Mouse (Mus musculus) intestine, embryonic 16.5 days (tissue): ENCODE results near the gene Ccdc12. TPM values are rescaled to one million over a fixed set of nuclear protein-coding genes. Genes with fewer than 3 reads are reported as not detected.

Source experiments
- ATAC-seq: fragments of 200-750 bp; cut with Nextera tagmentation; 2 replicates; pipeline ENCODE4 v1.8.0; 2017; ENCODE audit warnings: moderate TSS enrichment, moderate library complexity
- H3K27ac ChIP-seq: fragments of 300-500 bp; sonication (generic); 2 replicates; pipeline ENCODE4 v1.5.1; 2014; ENCODE audit warnings: mild to moderate bottlenecking, low read length
- H3K27me3 ChIP-seq: fragments of 300-500 bp; sonication (generic); replicated peaks from 2 replicates; pipeline ENCODE4 v1.6.1; 2014; ENCODE audit warnings: low read length, control low read depth, mixed read lengths; ENCODE audit not compliant: control insufficient read depth, insufficient read depth
- H3K36me3 ChIP-seq: fragments of 300-500 bp; sonication (generic); 2 replicates; pipeline ENCODE4 v1.6.1; 2014; ENCODE audit warnings: low read length, control low read depth; ENCODE audit not compliant: control insufficient read depth, insufficient read depth
- H3K4me1 ChIP-seq: fragments of 300-500 bp; sonication (generic); 2 replicates; pipeline ENCODE4 v1.6.1; 2014; ENCODE audit warnings: low read length, control low read depth, mixed read lengths; ENCODE audit not compliant: control insufficient read depth, insufficient read depth
- H3K4me2 ChIP-seq: fragments of 300-500 bp; sonication (generic); 2 replicates; pipeline ENCODE4 v1.6.1; 2014; ENCODE audit warnings: low read depth, low read length, control low read depth
- H3K4me3 ChIP-seq: fragments of 300-500 bp; sonication (generic); 2 replicates; pipeline ENCODE4 v1.5.1; 2014; ENCODE audit warnings: mild to moderate bottlenecking, low read length
- H3K9ac ChIP-seq: fragments of 300-500 bp; sonication (generic); 2 replicates; pipeline ENCODE4 v1.6.1; 2014; ENCODE audit warnings: low read depth, low read length
- H3K9me3 ChIP-seq: fragments of 300-500 bp; sonication (generic); 2 replicates; pipeline ENCODE4 v1.6.1; 2016; ENCODE audit warnings: low read length, control low read depth; ENCODE audit not compliant: control insufficient read depth
- WGBS: fragments of 180-500 bp; shearing (Covaris S2); extraction: QIAGEN DNeasy Blood & Tissue Kit; methylation state at CpG from one replicate; pipeline ENCODE4 v1.1.7; 2014; 5-methylcytosine and 5-hydroxymethylcytosine counted together
- microRNA-seq: library from miRNA; unstranded; fragments of <30 nt; microRNA quantifications from one replicate; pipeline ENCODE4, GENCODE M21; 2016
- polyA plus RNA-seq: library from polyadenylated mRNA; unstranded; fragments of >200 nt; fragmentation: Nextera tagmentation; extraction: Ambion mirVana; gene quantifications from 2 replicates; pipeline ENCODE4 v1.2.1, GENCODE M21; 2015

Ccdc12 gene
- polyA plus RNA-seq, 1 experiment from 2014 or later = 188 TPM

DNA sequence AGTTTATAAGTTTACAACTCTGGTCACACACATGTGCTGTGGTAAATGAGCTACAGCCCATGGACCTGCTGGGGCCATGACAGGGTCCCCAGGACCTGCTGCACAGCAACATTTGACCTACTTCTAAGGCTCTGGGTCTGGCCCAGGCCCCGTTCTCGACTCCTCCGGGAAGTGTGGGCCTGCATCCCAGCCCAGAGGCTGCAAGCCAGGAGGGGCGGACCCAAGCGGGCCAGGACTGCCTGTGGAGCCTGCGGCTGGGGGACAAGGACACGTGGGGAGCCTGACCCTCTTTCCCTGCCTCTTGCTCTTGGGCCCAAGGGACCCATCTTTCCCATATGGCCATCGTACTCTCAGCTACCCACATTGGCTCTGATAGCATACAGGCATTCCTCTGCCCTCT is 102.3 kb downstream of the Ccdc12 start:
- Histone ChIP-seq H3K9ac (no peak overlapping the region; the same call in 1 of the 2 replicates), H3K36me3 (no peaks in the 10 kb centered on the region), H3K27ac (no peak overlapping the region), H3K4me2 (no peak overlapping the region), H3K4me3 (no peak overlapping the region), H3K27me3 (no peaks in the 10 kb centered on the region), H3K9me3 (no peaks in the 10 kb centered on the region), H3K4me1 (peaks cover 6% of the 10 kb centered on the region; the same call in 1 of the 2 replicates)
- 64% methylated on average over 8 of the region's 8 CpGs for WGBS
- ATAC-seq = no peak

DNA sequence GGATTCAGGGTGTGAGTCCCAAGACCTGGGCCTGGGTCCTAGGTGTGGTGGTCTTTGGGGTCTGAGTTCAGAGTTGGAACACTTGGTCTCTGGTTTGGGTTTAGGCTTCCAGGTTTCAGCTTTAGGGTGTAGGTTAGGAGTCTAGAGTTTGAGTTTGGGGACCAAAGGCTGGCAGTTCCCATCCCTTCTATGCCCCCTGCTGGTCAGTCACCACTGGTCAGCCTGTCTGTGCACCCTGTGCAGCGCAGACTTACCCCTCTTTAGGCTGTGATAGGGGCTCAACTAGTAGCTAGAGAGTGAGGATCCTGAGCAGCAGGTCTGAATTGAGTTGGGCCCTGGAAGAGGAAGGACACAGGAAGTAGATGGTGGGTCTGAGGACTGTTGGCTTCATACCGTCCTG is 103.0 kb downstream of the Ccdc12 start:
- ATAC-seq = peak; percentile 41; the same call in 1 of the 2 replicates
- Histone ChIP-seq H3K9me3 (no peaks in the 10 kb centered on the region), H3K4me2 (no peak overlapping the region), H3K36me3 (no peaks in the 10 kb centered on the region), H3K27ac (no peak overlapping the region), H3K27me3 (no peaks in the 10 kb centered on the region), H3K4me3 (no peak overlapping the region), H3K4me1 (peaks cover 6% of the 10 kb centered on the region; the same call in 1 of the 2 replicates), H3K9ac (no peak overlapping the region)
- 52% methylated on average over 2 of the region's 2 CpGs for WGBS

DNA sequence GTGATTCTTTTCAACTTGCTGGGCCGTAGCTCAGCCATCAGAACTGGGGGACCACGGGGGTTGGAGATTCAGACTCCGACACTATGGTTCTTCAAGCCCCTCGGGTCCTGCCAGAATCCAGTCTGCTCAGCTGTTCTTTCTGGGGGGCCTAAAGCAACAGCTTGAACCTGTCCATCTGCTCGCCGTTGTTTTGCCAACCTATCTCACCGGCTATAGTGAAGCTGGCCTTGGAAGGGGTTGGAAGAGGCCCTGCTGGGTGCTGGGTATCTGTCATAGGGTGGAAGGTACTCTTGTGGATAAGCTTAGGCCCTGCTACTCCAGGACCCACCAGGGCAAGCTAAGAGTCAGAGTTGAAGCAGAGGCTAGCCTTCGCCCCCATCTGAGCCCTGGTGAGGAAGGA is 104.6 kb downstream of the Ccdc12 start:
- Histone ChIP-seq H3K36me3 (no peaks in the 10 kb centered on the region), H3K4me1 (peaks cover 12% of the 10 kb centered on the region), H3K4me3 (no peak overlapping the region), H3K27ac (no peak overlapping the region), H3K27me3 (no peaks in the 10 kb centered on the region), H3K9ac (no peak overlapping the region), H3K4me2 (no peak overlapping the region), H3K9me3 (no peaks in the 10 kb centered on the region)
- ATAC-seq = no peak
- WGBS = 84% methylated on average over 8 of the region's 8 CpGs

Small RNA genes lying within 50 kb of the gene (microRNA-seq; reads per million reads assigned to microRNA genes)
- not detected for gene Mir8107

Other genes with a start within 250 kb of the Ccdc12 start
- 10.8 and 12.9 TPM in 2 replicates for gene Ptpn23, start 248.3 kb upstream of the Ccdc12 start, polyA plus RNA-seq
- gene Ngp, start 236.8 kb upstream of the Ccdc12 start, polyA plus RNA-seq = 3.8 and 8.5 TPM in 2 replicates
- 8.7 and 8.8 TPM in 2 replicates for gene Klhl18, start 179.8 kb upstream of the Ccdc12 start, polyA plus RNA-seq
- 0.53 and 0.78 TPM in 2 replicates for gene Kif9, start 179.5 kb upstream of the Ccdc12 start, polyA plus RNA-seq
- gene Setd2, start 123.9 kb upstream of the Ccdc12 start, polyA plus RNA-seq = 16.8 and 18.1 TPM in 2 replicates
- 25.7 and 28.4 TPM in 2 replicates for gene Nradd, start 32.1 kb upstream of the Ccdc12 start, polyA plus RNA-seq
- 4.0 and 4.2 TPM in 2 replicates for gene Nbeal2, start 2.3 kb upstream of the Ccdc12 start, polyA plus RNA-seq
- 0.67 and 0.71 TPM in 2 replicates for gene Myl3, start 85.4 kb downstream of the Ccdc12 start, polyA plus RNA-seq
- 15.4 and 16.4 TPM in 2 replicates for gene Pth1r, start 90.6 kb downstream of the Ccdc12 start, polyA plus RNA-seq
- not detected in 2 replicates for gene Prss42, start 141.7 kb downstream of the Ccdc12 start, polyA plus RNA-seq
- not detected in 2 replicates for gene Prss44, start 157.5 kb downstream of the Ccdc12 start, polyA plus RNA-seq
- gene Prss43, start 170.2 kb downstream of the Ccdc12 start, polyA plus RNA-seq = not detected in 2 replicates
- not detected in 2 replicates for gene Prss45, start 178.1 kb downstream of the Ccdc12 start, polyA plus RNA-seq
- not detected in 2 replicates for gene Prss46, start 188.0 kb downstream of the Ccdc12 start, polyA plus RNA-seq
- 0.37 and 0.61 TPM in 2 replicates for gene Prss50, start 201.5 kb downstream of the Ccdc12 start, polyA plus RNA-seq
- 9.2 and 10.8 TPM in 2 replicates for gene Als2cl, start 223.4 kb downstream of the Ccdc12 start, polyA plus RNA-seq
- 3.2 and 4.3 TPM in 2 replicates for gene Tmie, start 223.6 kb downstream of the Ccdc12 start, polyA plus RNA-seq